Mouse (Mus musculus): Measurements from ENCODE around the gene Olfr1370. TPM values are rescaled to one million over a fixed set of nuclear protein-coding genes. Genes with fewer than 3 reads are reported as not detected.

Gene Olfr1370
- polyA plus RNA-seq, 1 experiment from 2014 or later, result 0.47 TPM

GRCm38 (mm10) chr13:21035981-21036380 lies 38.8 kb downstream of the Olfr1370 start:
- H3K9me3 ChIP-seq (ENCODE audit: control insufficient read depth, low read length), result no peaks in the 10 kb centered on the region
- H3K36me3 ChIP-seq (ENCODE audit: control insufficient read depth, insufficient read depth, low read length), result no peaks in the 10 kb centered on the region
- H3K9ac ChIP-seq (ENCODE audit: low read depth, low read length), result no peak overlapping the region
- ATAC-seq (ENCODE audit: low read depth) (no peak), DNase-seq (ENCODE audit: low spot score) (no peak)
- H3K27ac ChIP-seq (replicated peaks; ENCODE audit: low read depth, low read length), result no peak overlapping the region
- H3K4me3 ChIP-seq (ENCODE audit: low read depth, low read length), result no peak overlapping the region
- no peak overlapping the region for H3K4me2 ChIP-seq (ENCODE audit: low read depth, low read length)
- H3K27me3 ChIP-seq (replicated peaks; ENCODE audit: control insufficient read depth, insufficient read depth, low read length), result no peaks in the 10 kb centered on the region
- no peaks in the 10 kb centered on the region for H3K4me1 ChIP-seq (ENCODE audit: control insufficient read depth, insufficient read depth, low read length)

GRCm38 (mm10) chr13:21035011-21035410 lies 39.7 kb downstream of the Olfr1370 start:
- no peaks in the 10 kb centered on the region for H3K27me3 ChIP-seq (replicated peaks; ENCODE audit: control insufficient read depth, insufficient read depth, low read length)
- H3K4me2 ChIP-seq (ENCODE audit: low read depth, low read length), result no peak overlapping the region
- H3K27ac ChIP-seq (replicated peaks; ENCODE audit: low read depth, low read length), result no peak overlapping the region
- peak; percentile 26 for DNase-seq (ENCODE audit: low spot score)
- H3K9ac ChIP-seq (ENCODE audit: low read depth, low read length), result no peak overlapping the region
- WGBS, result 73% methylated on average over 3 of the region's 3 CpGs
- H3K36me3 ChIP-seq (ENCODE audit: control insufficient read depth, insufficient read depth, low read length), result no peaks in the 10 kb centered on the region
- H3K4me1 ChIP-seq (ENCODE audit: control insufficient read depth, insufficient read depth, low read length), result no peaks in the 10 kb centered on the region
- no peaks in the 10 kb centered on the region for H3K9me3 ChIP-seq (ENCODE audit: control insufficient read depth, low read length)
- no peak overlapping the region for H3K4me3 ChIP-seq (ENCODE audit: low read depth, low read length)
- ATAC-seq (ENCODE audit: low read depth), result no peak

DNA sequence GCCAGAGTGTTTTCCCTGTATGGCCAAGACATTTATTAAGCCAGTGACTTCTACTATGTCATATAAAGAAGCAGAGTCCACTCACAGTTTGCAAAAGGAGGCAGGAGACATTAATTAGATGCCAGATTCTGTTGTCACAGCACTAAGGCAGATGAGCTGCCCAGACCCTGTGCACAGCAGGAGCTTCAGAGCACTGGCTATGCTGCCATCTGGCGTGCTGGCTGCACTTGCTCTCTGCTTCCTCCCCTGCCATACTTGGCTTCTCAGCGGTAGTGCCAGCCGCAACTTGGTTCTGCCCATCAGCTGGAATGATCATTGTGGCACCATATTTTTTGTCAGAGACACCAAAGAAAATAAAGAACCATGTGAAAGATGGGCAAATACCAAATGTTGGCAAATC lies 41.6 kb downstream of the Olfr1370 start:
- Histone ChIP-seq H3K4me3 (ENCODE audit: low read depth, low read length) (no peak overlapping the region), H3K27me3 (replicated peaks; ENCODE audit: control insufficient read depth, insufficient read depth, low read length) (no peaks in the 10 kb centered on the region), H3K36me3 (ENCODE audit: control insufficient read depth, insufficient read depth, low read length) (no peaks in the 10 kb centered on the region), H3K9me3 (ENCODE audit: control insufficient read depth, low read length) (no peaks in the 10 kb centered on the region), H3K9ac (ENCODE audit: low read depth, low read length) (no peak overlapping the region), H3K4me2 (ENCODE audit: low read depth, low read length) (no peak overlapping the region), H3K27ac (replicated peaks; ENCODE audit: low read depth, low read length) (no peak overlapping the region), H3K4me1 (ENCODE audit: control insufficient read depth, insufficient read depth, low read length) (no peaks in the 10 kb centered on the region)
- 63% methylated on average over 3 of the region's 3 CpGs for WGBS
- DNase-seq (ENCODE audit: low spot score) (no peak), ATAC-seq (ENCODE audit: low read depth) (no peak)

DNA sequence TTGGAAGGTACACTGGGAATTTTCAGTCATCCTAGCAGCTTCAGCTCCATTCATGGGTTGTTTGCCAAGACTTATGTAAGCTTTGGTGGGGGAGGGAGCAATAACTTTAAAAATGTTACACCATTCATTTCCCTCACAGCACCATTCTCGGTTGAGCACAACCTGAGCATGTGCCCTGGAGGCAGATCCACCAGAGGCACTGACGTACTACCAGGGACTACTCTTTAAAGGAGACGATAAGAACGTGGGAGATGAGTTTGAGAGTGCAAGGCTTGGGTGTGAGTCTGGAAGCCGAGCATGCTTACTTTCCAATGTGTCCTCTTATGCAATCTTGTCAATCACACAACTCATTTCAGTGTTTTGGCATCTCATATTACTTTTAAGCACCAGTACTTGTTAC lies 49.9 kb downstream of the Olfr1370 start:
- DNase-seq (ENCODE audit: low spot score), result no peak
- H3K9ac ChIP-seq (ENCODE audit: low read depth, low read length), result no peak overlapping the region
- no peak for ATAC-seq (ENCODE audit: low read depth)
- H3K27me3 ChIP-seq (replicated peaks; ENCODE audit: control insufficient read depth, insufficient read depth, low read length), result no peaks in the 10 kb centered on the region
- H3K36me3 ChIP-seq (ENCODE audit: control insufficient read depth, insufficient read depth, low read length), result no peaks in the 10 kb centered on the region
- H3K27ac ChIP-seq (replicated peaks; ENCODE audit: low read depth, low read length), result no peak overlapping the region
- H3K4me3 ChIP-seq (ENCODE audit: low read depth, low read length), result no peak overlapping the region
- no peaks in the 10 kb centered on the region for H3K4me1 ChIP-seq (ENCODE audit: control insufficient read depth, insufficient read depth, low read length)
- no peaks in the 10 kb centered on the region for H3K9me3 ChIP-seq (ENCODE audit: control insufficient read depth, low read length)
- WGBS, result 72% methylated on average over 5 of the region's 5 CpGs
- H3K4me2 ChIP-seq (ENCODE audit: low read depth, low read length), result no peak overlapping the region

Other genes starting within 250 kb of the Olfr1370 start
- 0.15 TPM in 1 of 2 replicates, not detected in the other for gene Olfr1369-ps1, start 36.5 kb upstream of the Olfr1370 start, polyA plus RNA-seq (2014; fragmentation: Nextera tagmentation; extraction: Ambion mirVana)
- 0.18 TPM in 1 of 2 replicates, not detected in the other for gene Olfr263, start 54.7 kb upstream of the Olfr1370 start, polyA plus RNA-seq (2014; fragmentation: Nextera tagmentation; extraction: Ambion mirVana)
- gene Olfr1368, start 70.9 kb upstream of the Olfr1370 start, polyA plus RNA-seq (2014; fragmentation: Nextera tagmentation; extraction: Ambion mirVana), result not detected in 2 replicates
- gene Trim27, start 104.5 kb upstream of the Olfr1370 start, polyA plus RNA-seq (2014; fragmentation: Nextera tagmentation; extraction: Ambion mirVana), result 111 and 127 TPM in 2 replicates
- not detected in 2 replicates for gene Gpx5, start 217.8 kb upstream of the Olfr1370 start, polyA plus RNA-seq (2014; fragmentation: Nextera tagmentation; extraction: Ambion mirVana)
- gene Gpx6, start 237.2 kb upstream of the Olfr1370 start, polyA plus RNA-seq (2014; fragmentation: Nextera tagmentation; extraction: Ambion mirVana), result not detected in 2 replicates

Data from embryonic facial prominence, embryonic 14.5 days (tissue).